Mouse (Mus musculus) hindbrain, embryonic 10.5 days (tissue): ENCODE measurements around the gene Tmem138. TPM values are rescaled to one million over a fixed set of nuclear protein-coding genes. Genes with fewer than 3 reads are reported as not detected.
A peak's percentile ranks its signal among the peaks of the same experiment; 100 is the strongest.
"Not testable (repeated sequence)": the region's sequence is repeated elsewhere in the genome, so short reads cannot be mapped to it uniquely, and the experiment has no call there.

ENCODE experiments used
- DNase-seq: peaks from one replicate; pipeline ENCODE4 v3.0.0-alpha.2; 2017; ENCODE audit warnings: low spot score
- H3K27ac ChIP-seq: fragments of 300-500 bp; sonication (generic); 2 replicates; pipeline ENCODE4 v1.5.1; 2016; ENCODE audit warnings: mild to moderate bottlenecking, moderate library complexity
- H3K27me3 ChIP-seq: fragments of 300-500 bp; sonication (generic); 2 replicates; pipeline ENCODE4 v1.6.1; 2016; ENCODE audit warnings: mild to moderate bottlenecking; ENCODE audit not compliant: poor library complexity, insufficient read depth, severe bottlenecking
- H3K36me3 ChIP-seq: fragments of 300-500 bp; sonication (generic); 2 replicates; pipeline ENCODE4 v1.6.1; 2016; ENCODE audit warnings: mild to moderate bottlenecking, moderate library complexity
- H3K4me1 ChIP-seq: fragments of 300-500 bp; sonication (generic); replicated peaks from 2 replicates; pipeline ENCODE4 v1.6.1; 2016; ENCODE audit warnings: mild to moderate bottlenecking
- H3K4me3 ChIP-seq: fragments of 300-500 bp; sonication (generic); 2 replicates; pipeline ENCODE4 v1.5.1; 2016; ENCODE audit warnings: mild to moderate bottlenecking, moderate library complexity
- H3K9me3 ChIP-seq: fragments of 300-500 bp; sonication (generic); 2 replicates; pipeline ENCODE4 v1.6.1; 2016; ENCODE audit warnings: mild to moderate bottlenecking, moderate library complexity
- WGBS: fragments of 180-500 bp; shearing (Covaris S2); methylation state at CpG from one replicate; pipeline ENCODE4 v1.1.7; 2016; 5-methylcytosine and 5-hydroxymethylcytosine counted together
- polyA plus RNA-seq: library from polyadenylated mRNA; unstranded; fragments of >200 nt; fragmentation: Nextera tagmentation; extraction: Ambion mirVana; gene quantifications from 2 replicates; pipeline ENCODE4 v1.2.1, GENCODE M21; 2016

The Tmem138 gene
- polyA plus RNA-seq, 1 experiment from 2014 or later, result 66.3 TPM

GRCm38 (mm10) chr19:10560108-10560507, 17.1 kb downstream of the Tmem138 start:
- Histone ChIP-seq H3K4me1 (peaks cover 20% of the 10 kb centered on the region), H3K27me3 (no peaks in the 10 kb centered on the region), H3K9me3 (no peaks in the 10 kb centered on the region), H3K36me3 (no peaks in the 10 kb centered on the region), H3K27ac (no peak overlapping the region), H3K4me3 (no peak overlapping the region)
- 40% methylated on average over 5 of the region's 5 CpGs for WGBS
- DNase-seq, result no peak

- not testable (repeated sequence) for H3K27me3 ChIP-seq, H3K27ac ChIP-seq, H3K4me3 ChIP-seq, H3K36me3 ChIP-seq, DNase-seq, H3K9me3 ChIP-seq
- 79% methylated on average over 4 of the region's 4 CpGs for WGBS
- peaks cover 28% of the 10 kb centered on the region for H3K4me1 ChIP-seq
These were observed 19.3 kb downstream of the Tmem138 start for GRCm38 (mm10) chr19:10557837-10558375.

- DNase-seq, result no peak
- peaks cover 13% of the 10 kb centered on the region for H3K36me3 ChIP-seq
- H3K27ac ChIP-seq, result no peak overlapping the region
- H3K27me3 ChIP-seq, result no peaks in the 10 kb centered on the region
- no peaks in the 10 kb centered on the region for H3K9me3 ChIP-seq
- WGBS, result 76% methylated on average over 2 of the region's 2 CpGs
- H3K4me1 ChIP-seq, result peaks cover 28% of the 10 kb centered on the region
- no peak overlapping the region for H3K4me3 ChIP-seq
These were observed 19.7 kb downstream of the Tmem138 start for GRCm38 (mm10) chr19:10557430-10557829.

- H3K36me3 ChIP-seq, result peaks cover 17% of the 10 kb centered on the region
- no peak for DNase-seq
- H3K27me3 ChIP-seq, result no peaks in the 10 kb centered on the region
- no peak overlapping the region for H3K27ac ChIP-seq
- H3K4me1 ChIP-seq, result peaks cover 26% of the 10 kb centered on the region
- H3K4me3 ChIP-seq, result no peak overlapping the region; the same call in 1 of the 2 replicates
- no peaks in the 10 kb centered on the region for H3K9me3 ChIP-seq
- WGBS, result 68% methylated on average over 2 of the region's 2 CpGs
These were observed 20.2 kb downstream of the Tmem138 start for GRCm38 (mm10) chr19:10557001-10557400.

GRCm38 (mm10) chr19:10555624-10556510, 21.3 kb downstream of the Tmem138 start, which contains the start of gene Tmem216:
Gene Tmem216 (minus strand): TSS chr19:10556238.
- H3K4me1 ChIP-seq, result peaks cover 21% of the 10 kb centered on the region
- no peaks in the 10 kb centered on the region for H3K27me3 ChIP-seq
- no peaks in the 10 kb centered on the region for H3K9me3 ChIP-seq
- H3K4me3 ChIP-seq, result peak within 1 kb of the TSS; percentile 74
- WGBS, result 2% methylated on average over 43 of the region's 43 CpGs
- peak; percentile 79 for DNase-seq
- peak within 1 kb of the TSS; percentile 87 for H3K27ac ChIP-seq
- peaks cover 28% of the 10 kb centered on the region for H3K36me3 ChIP-seq

- Histone ChIP-seq H3K9me3 (no peaks in the 10 kb centered on the region), H3K4me3 (no peak overlapping the region), H3K27ac (no peak overlapping the region), H3K36me3 (peaks cover 99% of the 10 kb centered on the region), H3K27me3 (no peaks in the 10 kb centered on the region), H3K4me1 (no peaks in the 10 kb centered on the region)
- 92% methylated on average over 5 of the region's 5 CpGs for WGBS
- no peak for DNase-seq
These were observed 37.7 kb downstream of the Tmem138 start for GRCm38 (mm10) chr19:10539454-10539853.

- WGBS, result 96% methylated on average over 1 of the region's 1 CpGs
- Histone ChIP-seq H3K4me3 (no peak overlapping the region), H3K4me1 (peaks cover 20% of the 10 kb centered on the region), H3K36me3 (peaks cover 82% of the 10 kb centered on the region), H3K27ac (no peak overlapping the region), H3K27me3 (no peaks in the 10 kb centered on the region), H3K9me3 (no peaks in the 10 kb centered on the region)
- no peak for DNase-seq
These were observed 47.1 kb downstream of the Tmem138 start for GRCm38 (mm10) chr19:10530082-10530481.

- DNase-seq, result no peak
- WGBS, result under 1% methylated on average over 11 of the region's 11 CpGs
- Histone ChIP-seq H3K4me1 (peaks cover 40% of the 10 kb centered on the region), H3K27ac (peak within 1 kb of the TSS; percentile 100), H3K27me3 (no peaks in the 10 kb centered on the region), H3K36me3 (peaks cover 43% of the 10 kb centered on the region), H3K4me3 (peak within 1 kb of the TSS; percentile 96), H3K9me3 (no peaks in the 10 kb centered on the region)
These were observed 51.3 kb downstream of the Tmem138 start, which contains the start of gene Sdhaf2 for GRCm38 (mm10) chr19:10525910-10526309. Gene Sdhaf2 (minus strand): TSS chr19:10526142.

GRCm38 (mm10) chr19:10525106-10525901, 51.9 kb downstream of the Tmem138 start, which contains the start of gene Cpsf7:
Gene Cpsf7 (plus strand): TSS chr19:10525266.
- peaks cover 37% of the 10 kb centered on the region for H3K36me3 ChIP-seq
- DNase-seq, result peak; percentile 93
- WGBS, result under 1% methylated on average over 85 of the region's 93 CpGs
- H3K27ac ChIP-seq, result peak within 1 kb of the TSS; percentile 100
- no peaks in the 10 kb centered on the region for H3K9me3 ChIP-seq
- peak within 1 kb of the TSS; percentile 96 for H3K4me3 ChIP-seq
- no peaks in the 10 kb centered on the region for H3K27me3 ChIP-seq
- H3K4me1 ChIP-seq, result peaks cover 40% of the 10 kb centered on the region

- 1% methylated on average over 19 of the region's 19 CpGs for WGBS
- Histone ChIP-seq H3K27ac (peak overlapping the region; percentile 100), H3K4me3 (peak overlapping the region; percentile 96), H3K9me3 (no peaks in the 10 kb centered on the region), H3K36me3 (peaks cover 31% of the 10 kb centered on the region), H3K27me3 (no peaks in the 10 kb centered on the region), H3K4me1 (peaks cover 40% of the 10 kb centered on the region)
- DNase-seq, result no peak
These were observed 52.4 kb downstream of the Tmem138 start for GRCm38 (mm10) chr19:10524784-10525105.

- Histone ChIP-seq H3K9me3 (no peaks in the 10 kb centered on the region), H3K36me3 (peaks cover 20% of the 10 kb centered on the region), H3K4me1 (peaks cover 40% of the 10 kb centered on the region), H3K27ac (no peak overlapping the region), H3K4me3 (peak overlapping the region; percentile 96), H3K27me3 (no peaks in the 10 kb centered on the region)
- no peak for DNase-seq
- WGBS, result 89% methylated on average over 5 of the region's 5 CpGs
These were observed 53.6 kb downstream of the Tmem138 start for GRCm38 (mm10) chr19:10523483-10524080.

GRCm38 (mm10) chr19:10521926-10522325, 55.2 kb downstream of the Tmem138 start:
- Histone ChIP-seq H3K27ac (no peak overlapping the region), H3K4me3 (no peak overlapping the region), H3K27me3 (no peaks in the 10 kb centered on the region), H3K36me3 (peaks cover 12% of the 10 kb centered on the region), H3K9me3 (no peaks in the 10 kb centered on the region), H3K4me1 (peaks cover 29% of the 10 kb centered on the region)
- no peak for DNase-seq
- 85% methylated on average over 1 of the region's 1 CpGs for WGBS
